Mouse (Mus musculus) midbrain, postnatal 0 days (tissue): ENCODE measurements around the gene Rpl18a. TPM values are rescaled to one million over a fixed set of nuclear protein-coding genes. Genes with fewer than 3 reads are reported as not detected.
A peak's percentile ranks its signal among the peaks of the same experiment; 100 is the strongest.

Source experiments
- ATAC-seq: fragments of 200-750 bp; cut with Nextera tagmentation; 2 replicates; pipeline ENCODE4 v1.8.0; 2017; ENCODE audit warnings: moderate number of reproducible peaks, mild to moderate bottlenecking, moderate TSS enrichment, moderate library complexity; ENCODE audit not compliant: low FRiP score
- DNase-seq: peaks from one replicate; pipeline ENCODE4 v3.0.0-alpha.2; 2015; ENCODE audit warnings: low spot score
- H3K27ac ChIP-seq: fragments of 300-500 bp; sonication (generic); 2 replicates; pipeline ENCODE4 v1.5.1; 2014; ENCODE audit warnings: low read depth, mild to moderate bottlenecking, low read length, mixed read lengths
- H3K27me3 ChIP-seq: fragments of 300-500 bp; sonication (generic); 2 replicates; pipeline ENCODE4 v1.6.1; 2014; ENCODE audit warnings: low read length, control low read depth, mixed read lengths; ENCODE audit not compliant: insufficient read depth
- H3K36me3 ChIP-seq: fragments of 300-500 bp; sonication (generic); 2 replicates; pipeline ENCODE4 v1.6.1; 2014; ENCODE audit warnings: low read length, control low read depth, mixed read lengths; ENCODE audit not compliant: insufficient read depth
- H3K4me1 ChIP-seq: fragments of 300-500 bp; sonication (generic); 2 replicates; pipeline ENCODE4 v1.6.1; 2014; ENCODE audit warnings: mild to moderate bottlenecking, control low read depth, antibody characterized with exemption, low read length, mixed read lengths; ENCODE audit not compliant: insufficient read depth
- H3K4me2 ChIP-seq: fragments of 300-500 bp; sonication (generic); 2 replicates; pipeline ENCODE4 v1.6.1; 2014; ENCODE audit warnings: low read depth, mild to moderate bottlenecking, low read length, mixed read lengths; ENCODE audit not compliant: poor library complexity, severe bottlenecking
- H3K4me3 ChIP-seq: fragments of 300-500 bp; sonication (generic); 2 replicates; pipeline ENCODE4 v1.5.1; 2014; ENCODE audit warnings: low read depth, mild to moderate bottlenecking, low read length, moderate library complexity
- H3K9ac ChIP-seq: fragments of 300-500 bp; sonication (generic); replicated peaks from 2 replicates; pipeline ENCODE4 v1.6.1; 2014; ENCODE audit warnings: mild to moderate bottlenecking, low read length, moderate library complexity, mixed read lengths; ENCODE audit not compliant: poor library complexity, severe bottlenecking
- H3K9me3 ChIP-seq: fragments of 300-500 bp; sonication (generic); 2 replicates; pipeline ENCODE4 v1.6.1; 2016; ENCODE audit warnings: low read length, control low read depth
- CTCF ChIP-seq: IDR thresholded peaks from 2 replicates; pipeline ENCODE4 v1.5.1; 2016; ENCODE audit warnings: antibody characterized with exemption, mild to moderate bottlenecking
- WGBS: fragments of 180-500 bp; shearing (Covaris S2); extraction: QIAGEN DNeasy Blood & Tissue Kit; methylation state at CpG from one replicate; pipeline ENCODE4 v1.1.7; 2014; 5-methylcytosine and 5-hydroxymethylcytosine counted together
- microRNA counts: library from miRNA; unstranded; fragments of <30 nt; microRNA quantifications from one replicate; lab custom pipeline; 2015
- microRNA-seq: library from miRNA; unstranded; fragments of <30 nt; microRNA quantifications from one replicate; pipeline ENCODE4, GENCODE M21; 2016; ENCODE audit warnings: borderline number of aligned reads
- polyA plus RNA-seq: library from polyadenylated mRNA; unstranded; fragments of >200 nt; fragmentation: Nextera tagmentation; extraction: Ambion mirVana; gene quantifications from 2 replicates; pipeline ENCODE4 v1.2.1, GENCODE M21; 2015
- total RNA-seq: library from RNA; depleted of rRNA; stranded (reverse); fragments of >200 nt; gene quantifications from 2 replicates; pipeline ENCODE4 v1.2.3, GENCODE M21; 2014; rRNA removed

Gene Rpl18a
- total and polyA plus RNA-seq, 2 experiments from 2014 or later: 1,819 to 2,285 TPM

DNA sequence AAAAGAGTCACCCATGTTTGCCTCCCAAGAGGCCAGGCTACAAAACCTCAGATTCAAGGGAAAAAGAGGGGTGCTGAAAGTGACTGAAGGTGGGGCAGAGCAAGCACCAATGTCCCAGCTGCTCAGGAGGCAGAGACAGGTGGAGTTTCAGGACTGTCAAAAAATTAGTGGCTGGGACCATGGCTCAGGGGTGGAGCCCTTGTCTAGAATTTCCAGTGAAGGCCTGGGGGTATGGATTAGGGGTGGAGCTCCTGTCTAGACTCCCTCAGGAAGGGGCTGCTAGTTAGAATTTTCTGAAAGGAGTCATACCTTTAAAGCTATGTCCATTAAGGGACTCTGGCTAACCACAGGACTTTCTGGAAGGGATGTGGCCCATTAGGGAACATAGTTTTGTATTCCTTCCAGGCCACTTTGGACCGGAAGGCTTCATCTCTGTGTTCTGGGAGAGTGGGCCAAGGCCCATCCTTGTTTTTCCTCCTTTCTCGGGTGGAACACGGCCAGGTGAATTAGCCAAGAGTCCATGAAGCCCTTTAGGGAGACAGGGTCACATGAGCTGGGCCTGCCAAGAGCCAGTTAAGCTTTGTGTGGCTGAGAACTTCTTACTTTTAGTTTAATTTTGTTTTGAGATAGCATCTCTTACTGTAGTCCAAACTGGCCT is 47.8 kb downstream of the Rpl18a start:
- H3K27me3 ChIP-seq: no peaks in the 10 kb centered on the region
- H3K4me2 ChIP-seq: no peak overlapping the region
- WGBS: 92% methylated on average over 3 of the region's 3 CpGs
- H3K4me3 ChIP-seq: no peak overlapping the region
- H3K9me3 ChIP-seq: no peaks in the 10 kb centered on the region
- no peaks in the 10 kb centered on the region for H3K4me1 ChIP-seq
- no peak overlapping the region for H3K9ac ChIP-seq
- no peak overlapping the region for H3K27ac ChIP-seq
- ATAC-seq (no peak), DNase-seq (no peak)
- 0 out of 2 replicates have a peak, but pooled peaks cover 10% of the 10 kb centered on the region for H3K36me3 ChIP-seq
- no peak for TF ChIP-seq CTCF

DNA sequence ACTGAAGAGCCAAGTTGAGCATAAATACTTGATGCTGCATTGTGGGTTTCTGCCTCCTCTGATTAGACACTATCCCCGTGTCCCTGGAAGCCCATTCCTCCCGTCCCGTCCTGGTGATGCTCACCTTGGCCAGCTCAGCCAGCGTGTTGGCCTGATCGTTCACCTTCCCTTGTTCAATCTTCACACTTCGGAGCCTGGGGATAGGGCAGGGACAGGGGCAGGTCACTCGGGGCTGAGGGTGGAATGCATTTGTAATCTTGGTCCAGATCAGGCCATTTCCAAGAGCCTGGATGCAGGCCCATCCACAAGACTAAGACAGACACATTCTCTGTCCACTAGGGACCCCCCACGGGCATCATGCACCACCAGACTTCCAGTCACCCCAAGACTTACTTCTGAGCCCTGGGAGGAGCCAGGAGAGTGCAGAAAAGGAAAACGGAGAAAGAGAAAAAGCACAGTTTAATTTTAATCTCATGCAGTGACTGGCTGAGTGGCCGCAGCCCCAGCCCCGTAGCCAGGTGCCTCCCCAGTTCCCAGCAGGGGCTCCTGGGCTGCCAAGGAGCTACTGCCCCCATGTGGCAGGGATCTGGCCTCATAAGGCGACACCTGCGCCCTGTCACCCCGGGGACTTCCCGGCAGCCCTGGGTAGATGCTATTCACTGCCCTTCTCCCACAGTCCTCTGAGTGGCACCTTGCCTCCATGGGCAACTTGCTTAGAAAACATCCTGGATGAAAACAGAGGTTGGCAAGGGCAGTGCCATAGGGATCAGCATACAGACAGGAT is 50.6 kb downstream of the Rpl18a start:
- DNase-seq (no peak), ATAC-seq (no peak)
- no peak for TF ChIP-seq CTCF
- H3K9ac ChIP-seq: no peak overlapping the region
- no peaks in the 10 kb centered on the region for H3K9me3 ChIP-seq
- H3K4me2 ChIP-seq: no peak overlapping the region
- H3K4me1 ChIP-seq: no peaks in the 10 kb centered on the region
- H3K27me3 ChIP-seq: no peaks in the 10 kb centered on the region
- no peak overlapping the region for H3K27ac ChIP-seq
- H3K4me3 ChIP-seq: no peak overlapping the region
- WGBS: 52% methylated on average over 15 of the region's 15 CpGs
- H3K36me3 ChIP-seq: 0 out of 2 replicates have a peak, but pooled peaks cover 3% of the 10 kb centered on the region

DNA sequence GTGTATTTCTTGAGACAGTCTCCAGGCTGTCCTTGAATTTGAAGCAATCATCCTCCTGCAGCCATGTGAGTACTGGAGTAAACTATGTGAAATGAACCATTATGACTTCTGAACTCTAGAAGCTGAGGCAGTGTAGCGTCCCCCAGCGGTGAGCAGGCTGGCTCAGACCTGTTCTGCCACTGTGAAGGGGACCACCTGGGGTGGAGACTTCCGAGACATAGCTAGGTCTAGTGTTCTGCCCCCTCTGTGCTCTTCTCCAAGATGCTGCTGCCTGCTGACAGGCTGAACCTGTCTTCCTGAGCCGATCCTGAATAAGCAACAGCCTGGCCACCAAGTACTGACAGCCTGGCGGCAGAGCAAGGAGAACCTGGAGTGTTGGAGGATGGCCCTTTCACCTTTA is 52.1 kb downstream of the Rpl18a start:
- H3K27me3 ChIP-seq: no peaks in the 10 kb centered on the region
- DNase-seq (no peak), ATAC-seq (no peak)
- WGBS: 42% methylated on average over 5 of the region's 5 CpGs
- H3K9ac ChIP-seq: no peak overlapping the region
- 0 out of 2 replicates have a peak, but pooled peaks cover 3% of the 10 kb centered on the region for H3K36me3 ChIP-seq
- no peak overlapping the region for H3K4me3 ChIP-seq
- H3K4me2 ChIP-seq: no peak overlapping the region
- no peaks in the 10 kb centered on the region for H3K4me1 ChIP-seq
- no peaks in the 10 kb centered on the region for H3K9me3 ChIP-seq
- H3K27ac ChIP-seq: no peak overlapping the region
- no peak; the same call in 1 of the 2 replicates for TF ChIP-seq CTCF

MicroRNAs encoded within 50 kb of the gene (microRNA counts, 519-probe panel; counts per million panel counts)
- 528 counts per million, percentile 58 among the panel's probes with 10 or more counts for microRNA mmu-miR-1969 (lab: Ali Mortazavi, UCI)

Small RNA genes lying within 50 kb of the gene (microRNA-seq; reads per million reads assigned to microRNA genes)
- gene Mir1969 (14.7 reads per million, percentile 25 among the genes with 10 or more reads in this experiment), gene Mir7067 (not detected)

Other genes starting within 250 kb of the Rpl18a start
- 40.2 and 60.6 TPM in 2 replicates for gene Pgpep1, start 237.0 kb downstream of the Rpl18a start, total RNA-seq
- 37.6 and 50.6 TPM in 2 replicates for gene Pgpep1, start 237.0 kb downstream of the Rpl18a start, polyA plus RNA-seq
- gene Lsm4, start 224.2 kb downstream of the Rpl18a start, total RNA-seq: 140 and 312 TPM in 2 replicates
- 157 and 169 TPM in 2 replicates for gene Lsm4, start 224.2 kb downstream of the Rpl18a start, polyA plus RNA-seq
- gene Jund, start 198.5 kb downstream of the Rpl18a start, total RNA-seq: 470 and 553 TPM in 2 replicates
- 91.0 and 99.3 TPM in 2 replicates for gene Jund, start 198.5 kb downstream of the Rpl18a start, polyA plus RNA-seq
- 0.22 TPM in 1 of 2 replicates, not detected in the other for gene Iqcn, start 194.0 kb downstream of the Rpl18a start, total RNA-seq
- 0.06 and 0.07 TPM in 2 replicates for gene Iqcn, start 194.0 kb downstream of the Rpl18a start, polyA plus RNA-seq
- gene Gm3336, start 178.9 kb downstream of the Rpl18a start, total RNA-seq: not detected in 2 replicates
- not detected in 2 replicates for gene Gm3336, start 178.9 kb downstream of the Rpl18a start, polyA plus RNA-seq
- gene Pde4c, start 173.7 kb downstream of the Rpl18a start, total RNA-seq: 0.77 and 1.5 TPM in 2 replicates
- 0.21 and 0.39 TPM in 2 replicates for gene Pde4c, start 173.7 kb downstream of the Rpl18a start, polyA plus RNA-seq
- 649 and 670 TPM in 2 replicates for gene Rab3a, start 142.7 kb downstream of the Rpl18a start, total RNA-seq
- 726 and 813 TPM in 2 replicates for gene Rab3a, start 142.7 kb downstream of the Rpl18a start, polyA plus RNA-seq
- gene Mpv17l2, start 136.5 kb downstream of the Rpl18a start, total RNA-seq: 27.8 and 29.2 TPM in 2 replicates
- gene Mpv17l2, start 136.5 kb downstream of the Rpl18a start, polyA plus RNA-seq: 43.7 and 45.8 TPM in 2 replicates
- 141 and 159 TPM in 2 replicates for gene Pik3r2, start 120.7 kb downstream of the Rpl18a start, total RNA-seq
- gene Pik3r2, start 120.7 kb downstream of the Rpl18a start, polyA plus RNA-seq: 102 and 113 TPM in 2 replicates
- 33.2 and 34.1 TPM in 2 replicates for gene Mast3, start 92.4 kb downstream of the Rpl18a start, total RNA-seq
- 20.2 and 24.0 TPM in 2 replicates for gene Mast3, start 92.4 kb downstream of the Rpl18a start, polyA plus RNA-seq
- gene Il12rb1, start 89.0 kb downstream of the Rpl18a start, total RNA-seq: not detected in 2 replicates
- not detected in 2 replicates for gene Il12rb1, start 89.0 kb downstream of the Rpl18a start, polyA plus RNA-seq
- gene Arrdc2, start 57.7 kb downstream of the Rpl18a start, total RNA-seq: 13.6 TPM in 2 replicates
- 6.0 and 6.6 TPM in 2 replicates for gene Arrdc2, start 57.7 kb downstream of the Rpl18a start, polyA plus RNA-seq
- gene Kcnn1, start 34.2 kb downstream of the Rpl18a start, total RNA-seq: 32.5 and 32.8 TPM in 2 replicates
- gene Kcnn1, start 34.2 kb downstream of the Rpl18a start, polyA plus RNA-seq: 10.0 and 10.3 TPM in 2 replicates
- 44.3 and 48.6 TPM in 2 replicates for gene Ccdc124, start 23.5 kb downstream of the Rpl18a start, total RNA-seq
- 159 and 163 TPM in 2 replicates for gene Ccdc124, start 23.5 kb downstream of the Rpl18a start, polyA plus RNA-seq
- gene Slc5a5, start 4.7 kb downstream of the Rpl18a start, total RNA-seq: 1.2 and 2.1 TPM in 2 replicates
- 3.7 and 4.1 TPM in 2 replicates for gene Slc5a5, start 4.7 kb downstream of the Rpl18a start, polyA plus RNA-seq
- 87.7 and 93.7 TPM in 2 replicates for gene Map1s, start 8.5 kb upstream of the Rpl18a start, total RNA-seq
- gene Map1s, start 8.5 kb upstream of the Rpl18a start, polyA plus RNA-seq: 59.1 and 59.8 TPM in 2 replicates